Mouse (Mus musculus) MEL (cell line): ENCODE results near the gene Prdx6. TPM values are rescaled to one million over a fixed set of nuclear protein-coding genes. Genes with fewer than 3 reads are reported as not detected.

Experiments used
- DNase-seq: peaks from one replicate; pipeline ENCODE4 v3.0.0; 2011; ENCODE audit warnings: low read depth, low spot score
- H3K27ac ChIP-seq: 2 replicates; pipeline ENCODE4 v1.5.1; 2012; ENCODE audit warnings: low read depth, mild to moderate bottlenecking, control low read depth, low read length, moderate library complexity; ENCODE audit not compliant: control insufficient read depth
- H3K27me3 ChIP-seq, 2 experiments: fragments of 150-350 bp in 1 of 2; sonication (generic) in 1 of 2; 2 replicates each; pipeline ENCODE4 v1.6.1; 2012; ENCODE audit warnings: low read length in 2 of 2, mild to moderate bottlenecking in 2 of 2, improper control_type of control experiment in 1 of 2, moderate library complexity in 1 of 2; ENCODE audit not compliant: insufficient read depth in 2 of 2, control insufficient read depth in 1 of 2
- H3K36me3 ChIP-seq, 2 experiments: 2 replicates each; pipeline ENCODE4 v1.6.1; 2012 to 2014; ENCODE audit warnings: low read length in 2 of 2, improper control_type of control experiment in 1 of 2, inconsistent platforms in 1 of 2, mild to moderate bottlenecking in 1 of 2; ENCODE audit not compliant: insufficient read depth in 2 of 2, control insufficient read depth in 1 of 2
- H3K4me1 ChIP-seq, 2 experiments: fragments of 150-350 bp in 1 of 2; sonication (generic) in 1 of 2; 2 replicates each; pipeline ENCODE4 v1.6.1; 2012; ENCODE audit warnings: low read length in 2 of 2, improper control_type of control experiment in 1 of 2, mild to moderate bottlenecking in 1 of 2; ENCODE audit not compliant: insufficient read depth in 2 of 2, control insufficient read depth in 1 of 2
- H3K4me3 ChIP-seq, 2 experiments: fragments of 150-350 bp in 1 of 2; sonication (generic) in 1 of 2; 2 replicates each; pipeline ENCODE4 v1.5.1; 2012; ENCODE audit warnings: low read depth in 2 of 2, low read length in 2 of 2, mild to moderate bottlenecking in 2 of 2, moderate library complexity in 2 of 2, control low read depth in 1 of 2, improper control_type of control experiment in 1 of 2; ENCODE audit not compliant: control insufficient read depth in 1 of 2, insufficient read depth in 1 of 2
- H3K79me2 ChIP-seq: 2 replicates; pipeline ENCODE4 v1.6.1; 2012; ENCODE audit warnings: mild to moderate bottlenecking, low read length, moderate library complexity; ENCODE audit not compliant: control insufficient read depth, poor library complexity, insufficient read depth
- H3K9ac ChIP-seq: 2 replicates; pipeline ENCODE4 v1.6.1; 2012; ENCODE audit warnings: low read depth, mild to moderate bottlenecking, control low read depth, low read length, moderate library complexity; ENCODE audit not compliant: control insufficient read depth, poor library complexity, severe bottlenecking
- H3K9me3 ChIP-seq: fragments of 150-350 bp; sonication (generic); replicated peaks from 2 replicates; pipeline ENCODE4 v1.6.1; 2012; ENCODE audit warnings: mild to moderate bottlenecking, low read length, improper control_type of control experiment, moderate library complexity; ENCODE audit not compliant: insufficient read depth
- BHLHE40 ChIP-seq: IDR thresholded peaks from 2 replicates; pipeline ENCODE4 v1.6.1; 2012; ENCODE audit warnings: low read depth, mild to moderate bottlenecking, inconsistent platforms, low read length, improper control_type of control experiment, borderline replicate concordance
- CHD1 ChIP-seq: IDR thresholded peaks from 2 replicates; pipeline ENCODE4 v1.6.1; 2012; ENCODE audit warnings: low read depth, mild to moderate bottlenecking, inconsistent platforms, low read length, improper control_type of control experiment
- CTCF ChIP-seq, 3 experiments: IDR thresholded peaks in 2 of 3; conservative IDR thresholded peaks in 1 of 3; 2 replicates each; pipeline ENCODE4 v1.5.1; 2011 to 2012; ENCODE audit warnings: low read length in 3 of 3, low read depth in 2 of 3, mild to moderate bottlenecking in 2 of 3, improper control_type of control experiment in 1 of 3, inconsistent platforms in 1 of 3, mixed read lengths in 1 of 3, moderate library complexity in 1 of 3; ENCODE audit not compliant: control insufficient read depth in 1 of 3, insufficient read depth in 1 of 3, poor library complexity in 1 of 3, severe bottlenecking in 1 of 3
- E2F4 ChIP-seq: IDR thresholded peaks from 2 replicates; pipeline ENCODE4 v1.6.1; 2011; ENCODE audit warnings: low read depth, low read length, improper control_type of control experiment, borderline replicate concordance
- EP300 ChIP-seq, 2 experiments: IDR thresholded peaks; 2 replicates each; pipeline ENCODE4 v1.6.1; 2011; ENCODE audit warnings: improper control_type of control experiment in 2 of 2, low read length in 2 of 2, low read depth in 1 of 2, mild to moderate bottlenecking in 1 of 2
- GABPA ChIP-seq: IDR thresholded peaks from 2 replicates; pipeline ENCODE4 v1.6.1; 2012; ENCODE audit warnings: low read depth, mild to moderate bottlenecking, inconsistent platforms, low read length, improper control_type of control experiment, moderate library complexity
- GATA1 ChIP-seq: IDR thresholded peaks from 2 replicates; pipeline ENCODE4 v1.6.1; 2011; ENCODE audit warnings: low read depth, low read length, improper control_type of control experiment
- HCFC1 ChIP-seq: IDR thresholded peaks from 2 replicates; pipeline ENCODE4 v1.6.1; 2012; ENCODE audit warnings: low read depth, mild to moderate bottlenecking, inconsistent platforms, low read length, improper control_type of control experiment, moderate library complexity
- JUND ChIP-seq: IDR thresholded peaks from 2 replicates; pipeline ENCODE4 v1.6.1; 2011; ENCODE audit warnings: low read depth, mild to moderate bottlenecking, improper control_type of control experiment, low read length
- KAT2A ChIP-seq: conservative IDR thresholded peaks from 2 replicates; pipeline ENCODE4 v1.6.1; 2012; ENCODE audit warnings: low read depth, low read length, improper control_type of control experiment, inconsistent platforms
- MAX ChIP-seq: IDR thresholded peaks from 2 replicates; pipeline ENCODE4 v1.6.1; 2011; ENCODE audit warnings: low read length, improper control_type of control experiment
- MAZ ChIP-seq: IDR thresholded peaks from 2 replicates; pipeline ENCODE4 v1.6.1; 2012; ENCODE audit warnings: low read depth, mild to moderate bottlenecking, inconsistent platforms, low read length, improper control_type of control experiment
- MXI1 ChIP-seq: IDR thresholded peaks from 2 replicates; pipeline ENCODE4 v1.6.1; 2011; ENCODE audit warnings: mild to moderate bottlenecking, low read depth, low read length, improper control_type of control experiment
- MYC ChIP-seq: IDR thresholded peaks from 2 replicates; pipeline ENCODE4 v1.6.1; 2011; ENCODE audit warnings: low read depth, mild to moderate bottlenecking, low read length, improper control_type of control experiment, moderate library complexity
- POLR2AphosphoS2 ChIP-seq: IDR thresholded peaks from 2 replicates; pipeline ENCODE4 v1.6.1; 2011; ENCODE audit warnings: low read length, improper control_type of control experiment
- POLR2AphosphoS5 ChIP-seq: IDR thresholded peaks from 2 replicates; pipeline ENCODE4 v1.6.1; 2012; ENCODE audit warnings: low read depth, borderline replicate concordance, mild to moderate bottlenecking, inconsistent platforms, low read length, moderate library complexity, mixed read lengths
- RAD21 ChIP-seq: IDR thresholded peaks from 2 replicates; pipeline ENCODE4 v1.6.1; 2011; ENCODE audit warnings: mild to moderate bottlenecking, low read depth, low read length, improper control_type of control experiment
- RCOR1 ChIP-seq: IDR thresholded peaks from 2 replicates; pipeline ENCODE4 v1.6.1; 2012; ENCODE audit warnings: low read depth, mild to moderate bottlenecking, inconsistent platforms, low read length, improper control_type of control experiment
- SIN3A ChIP-seq: IDR thresholded peaks from 2 replicates; pipeline ENCODE4 v1.6.1; 2012; ENCODE audit warnings: low read length, improper control_type of control experiment, inconsistent platforms
- SMC3 ChIP-seq: IDR thresholded peaks from 2 replicates; pipeline ENCODE4 v1.6.1; 2011; ENCODE audit warnings: low read depth, low read length, improper control_type of control experiment
- TAL1 ChIP-seq: IDR thresholded peaks from 2 replicates; pipeline ENCODE4 v1.6.1; 2012; ENCODE audit warnings: mild to moderate bottlenecking, inconsistent platforms, low read length, moderate library complexity, mixed read lengths
- UBTF ChIP-seq: IDR thresholded peaks from 2 replicates; pipeline ENCODE4 v1.6.1; 2012; ENCODE audit warnings: low read depth, mild to moderate bottlenecking, inconsistent platforms, low read length, improper control_type of control experiment, moderate library complexity, borderline replicate concordance; ENCODE audit not compliant: insufficient read depth
- USF1 ChIP-seq: IDR thresholded peaks from 2 replicates; pipeline ENCODE4 v1.6.1; 2014; ENCODE audit warnings: low read depth, mild to moderate bottlenecking, inconsistent platforms, low read length, improper control_type of control experiment, moderate library complexity
- USF2 ChIP-seq, 2 experiments: IDR thresholded peaks; 2 replicates each; pipeline ENCODE4 v1.6.1; 2011 to 2012; ENCODE audit warnings: improper control_type of control experiment in 2 of 2, low read length in 2 of 2, borderline replicate concordance in 1 of 2, inconsistent platforms in 1 of 2, low read depth in 1 of 2, mild to moderate bottlenecking in 1 of 2; ENCODE audit not compliant: insufficient read depth in 1 of 2
- ZC3H11A ChIP-seq: IDR thresholded peaks from 2 replicates; pipeline ENCODE4 v1.6.1; 2012; ENCODE audit warnings: low read depth, mild to moderate bottlenecking, inconsistent platforms, low read length, improper control_type of control experiment
- ZKSCAN1 ChIP-seq: IDR thresholded peaks from 2 replicates; pipeline ENCODE4 v1.6.1; 2012; ENCODE audit warnings: low read depth, mild to moderate bottlenecking, inconsistent platforms, low read length, improper control_type of control experiment, moderate library complexity
- ZNF384 ChIP-seq: IDR thresholded peaks from 2 replicates; pipeline ENCODE4 v1.6.1; 2012; ENCODE audit warnings: low read depth, mild to moderate bottlenecking, inconsistent platforms, low read length, improper control_type of control experiment
- polyA plus RNA-seq, 2 experiments: library from polyadenylated mRNA; stranded (reverse) in 1 of 2; unstranded in 1 of 2; fragments of >175 nt in 1 of 2; fragments of >200 nt in 1 of 2; gene quantifications; 2 replicates each; pipeline versions ENCODE4 v1.2.1 to v1.2.4; 2012; ENCODE audit warnings: low replicate concordance in 2 of 2, low read depth in 1 of 2; ENCODE audit not compliant: insufficient read length in 2 of 2, insufficient read depth in 1 of 2, missing spikeins in 1 of 2
- total RNA-seq: library from RNA; depleted of rRNA; stranded (reverse); fragments of 300-350 nt; gene quantifications from 2 replicates; pipeline ENCODE4 v1.2.3, GENCODE M21; 2012

Prdx6 gene
- total and polyA plus RNA-seq, 3 experiments, result 155 to 300 TPM; not detected in 1

DNA sequence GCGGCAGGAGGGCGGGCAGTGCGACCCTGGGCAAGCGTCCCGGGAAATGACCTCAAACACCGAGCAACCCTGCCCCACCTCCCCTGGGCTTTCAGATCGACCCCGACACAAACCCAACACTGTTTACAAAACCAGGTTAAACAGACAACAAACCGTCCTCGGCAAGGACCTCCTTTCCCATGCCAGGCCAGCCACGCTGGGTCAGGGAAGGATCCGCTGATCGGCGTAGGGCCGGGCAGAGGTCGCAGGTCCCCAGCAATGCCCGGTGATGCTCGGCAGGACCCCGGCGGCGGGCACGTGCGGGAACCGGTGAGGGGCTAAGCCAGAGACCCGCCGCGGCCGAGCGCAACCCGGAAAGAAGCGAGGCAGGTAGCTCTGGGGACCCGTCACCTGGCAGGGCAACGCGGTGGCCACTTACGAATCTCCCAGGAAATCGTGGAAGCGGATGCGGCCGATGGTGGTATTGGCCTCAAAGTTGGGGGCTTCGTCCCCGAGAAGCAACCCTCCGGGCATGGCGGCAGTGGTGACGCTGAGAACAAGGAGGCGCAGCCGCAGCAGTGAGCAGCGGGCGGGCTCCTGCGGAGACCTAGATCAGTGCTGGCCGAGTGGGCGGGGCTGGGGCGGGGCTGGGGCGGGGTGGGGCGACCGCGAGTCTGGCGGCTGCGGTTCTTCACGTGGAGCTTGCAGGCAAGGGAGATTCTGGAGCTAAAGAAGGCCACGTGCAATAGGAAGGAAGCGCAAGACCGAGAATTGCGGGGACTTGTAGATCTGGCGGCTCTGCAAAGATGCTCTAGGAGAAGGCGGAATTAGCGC is at the start of gene Prdx6 (continued):
- TF ChIP-seq POLR2AphosphoS2 (peak; percentile 76; the same call in 1 of the 2 replicates), E2F4 (no peak), RCOR1 (no peak), BHLHE40 (peak; percentile 76; the same call in 1 of the 2 replicates)

DNA sequence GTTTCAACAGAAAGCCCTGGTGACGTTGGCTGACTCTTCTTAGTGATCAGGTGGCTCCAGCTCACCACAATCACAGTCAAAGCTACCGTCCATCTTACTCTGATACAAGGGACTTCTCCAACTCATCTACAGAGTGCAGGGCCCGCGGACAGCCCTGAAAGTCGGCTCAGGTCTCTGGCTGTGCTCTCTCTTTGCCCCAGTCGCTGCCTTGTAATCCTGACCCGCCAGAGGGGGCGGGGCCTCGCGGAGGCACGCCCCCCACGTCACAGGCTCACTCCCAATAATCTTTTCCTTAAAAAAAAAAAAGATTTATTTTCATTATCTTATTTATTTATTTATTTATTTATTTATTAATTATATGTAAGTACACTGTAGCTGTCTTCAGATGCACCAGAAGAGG is 37.2 kb upstream of the Prdx6 start:
- no peak for DNase-seq
- H3K79me2 ChIP-seq, result no peaks in the 10 kb centered on the region
- no peaks in the 10 kb centered on the region for H3K4me1 ChIP-seq
- no peak overlapping the region for H3K27ac ChIP-seq
- TF ChIP-seq HCFC1 (no peak), CHD1 (no peak), POLR2AphosphoS5 (no peak), USF1 (no peak), SIN3A (no peak), MAZ (no peak), MXI1 (no peak), USF2 (IDR thresholded peaks at IDR 0.05; ENCODE audit: borderline replicate concordance in 1 of 2, insufficient read depth in 1 of 2, low read depth in 1 of 2, low read length in 2 of 2) (no peak), RAD21 (no peak), POLR2AphosphoS2 (no peak), MAX (no peak), TAL1 (no peak), JUND (no peak), UBTF (no peak)
- no peak overlapping the region for H3K9ac ChIP-seq
- no peak overlapping the region for H3K4me3 ChIP-seq
- H3K27me3 ChIP-seq, result no peaks in the 10 kb centered on the region
- no peaks in the 10 kb centered on the region for H3K36me3 ChIP-seq
- no peaks in the 10 kb centered on the region for H3K9me3 ChIP-seq

- Histone ChIP-seq H3K27ac (no peak overlapping the region), H3K9me3 (no peaks in the 10 kb centered on the region), H3K27me3 (no peaks in the 10 kb centered on the region), H3K79me2 (no peaks in the 10 kb centered on the region), H3K9ac (no peak overlapping the region), H3K4me3 (no peak overlapping the region), H3K4me1 (no peaks in the 10 kb centered on the region), H3K36me3 (no peaks in the 10 kb centered on the region)
- peak; percentile 74 for DNase-seq
- TF ChIP-seq BHLHE40 (no peak), MYC (no peak), ZC3H11A (peak; percentile 89), GATA1 (no peak), TAL1 (no peak), ZNF384 (no peak), ZKSCAN1 (no peak), MXI1 (no peak), POLR2AphosphoS5 (no peak), USF2 (IDR thresholded peaks at IDR 0.05; ENCODE audit: borderline replicate concordance in 1 of 2, insufficient read depth in 1 of 2, low read depth in 1 of 2, low read length in 2 of 2) (no peak), POLR2AphosphoS2 (no peak), GABPA (no peak), CTCF (IDR thresholded peaks at IDR 0.05 in 2 of 3, conservative IDR thresholded peaks at IDR 0.05 in 1 of 3; ENCODE audit: control insufficient read depth in 1 of 3, insufficient read depth in 1 of 3, low read depth in 2 of 3, low read length in 3 of 3, poor library complexity in 1 of 3, severe bottlenecking in 1 of 3) (peak; percentile 61 to 87 (median 69)), JUND (no peak), KAT2A (no peak), EP300 (IDR thresholded peaks at IDR 0.05; ENCODE audit: low read depth in 1 of 2, low read length in 2 of 2) (no peak), SMC3 (peak; percentile 95), RAD21 (peak; percentile 86), HCFC1 (no peak)
These were observed 35.8 kb upstream of the Prdx6 start for GRCm38 (mm10) chr1:161286726-161287310.
